ENCODE assay signal across 10 mouse cellular contexts in genomic region chr16:31883902-31884301, GRCm38 (mm10). TPM values are rescaled to one million over a fixed set of nuclear protein-coding genes. Genes with fewer than 3 reads are reported as not detected.
A peak's percentile ranks its signal among the peaks of the same experiment; 100 is the strongest.
DNase-seq lines count a peak whose midpoint lies in the region; ATAC-seq and TF ChIP-seq lines count a peak whose summit lies in the region.
"Had no signal": no experiment of that assay in that cellular context is flagged by ENCODE, and none has a peak within 500 bp of the region (broad histone marks: within the 10 kb centered on the region; RNA-seq: fewer than 3 reads in every experiment).

No protein-coding gene starts in this region.

- H3K4me2 ChIP-seq in kidney, postnatal 0 days (ENCODE audit: low read length): peak overlapping the region; percentile 11; the same call in 1 of the 2 replicates
- H3K4me2 ChIP-seq in hindbrain, embryonic 12.5 days (replicated peaks): 0 out of 2 replicates have a peak overlapping the region, but pooled peaks have one; percentile 15
- no peak overlapping the region for H3K4me2 ChIP-seq in midbrain, embryonic 15.5 days

- WGBS in kidney, postnatal 0 days: 15% methylated on average over 5 of the region's 6 CpGs
- WGBS in hindbrain, embryonic 12.5 days: 27% methylated on average over 6 of the region's 6 CpGs
- WGBS in midbrain, embryonic 15.5 days: 17% methylated on average over 6 of the region's 6 CpGs

- no peaks in the 10 kb centered on the region for H3K9me3 ChIP-seq in kidney, postnatal 0 days (replicated peaks; ENCODE audit: low read length)
- H3K9me3 ChIP-seq in hindbrain, embryonic 12.5 days (replicated peaks): no peaks in the 10 kb centered on the region
- no peaks in the 10 kb centered on the region for H3K9me3 ChIP-seq in midbrain, embryonic 15.5 days
- H3K9me3 ChIP-seq: G1E had no signal

- ATAC-seq in kidney, postnatal 0 days (replicated peaks; ENCODE audit: low FRiP score, low read depth): peak; percentile 51; the same call in 1 of the 2 replicates
- peak; percentile 44; the same call in 1 of the 2 replicates for ATAC-seq in hindbrain, embryonic 12.5 days (ENCODE audit: low FRiP score)
- ATAC-seq in midbrain, embryonic 15.5 days (replicated peaks): peak; percentile 57; the same call in 1 of the 2 replicates
- ATAC-seq in cerebellum, adult (ENCODE audit: insufficient number of reproducible peaks, low FRiP score, low TSS enrichment): no peak

- H3K27ac ChIP-seq in kidney, postnatal 0 days: no peak overlapping the region
- H3K27ac ChIP-seq in hindbrain, embryonic 12.5 days: no peak overlapping the region
- no peak overlapping the region for H3K27ac ChIP-seq in midbrain, embryonic 15.5 days

- no peaks in the 10 kb centered on the region for H3K27me3 ChIP-seq in kidney, postnatal 0 days (ENCODE audit: insufficient read depth, low read length)
- no peaks in the 10 kb centered on the region; the same call in 1 of the 2 replicates for H3K27me3 ChIP-seq in hindbrain, embryonic 12.5 days
- no peaks in the 10 kb centered on the region for H3K27me3 ChIP-seq in midbrain, embryonic 15.5 days (replicated peaks)

- no peak for TF ChIP-seq CTCF in kidney, postnatal 0 days (IDR thresholded peaks at IDR 0.05; ENCODE audit: low read depth)

- no peak for DNase-seq in kidney, postnatal 0 days (ENCODE audit: low spot score)
- DNase-seq in kidney, adult 9 months: no peak
- peak; percentile 43 for DNase-seq in embryo, embryonic 10.5 days (ENCODE audit: low spot score)
- DNase-seq in frontal cortex, adult 2 months (ENCODE audit: extremely low spot score in 1 of 2, low spot score in 1 of 2): no peak
- no peak for DNase-seq in T-cell, adult 2 months (ENCODE audit: low spot score)
- DNase-seq: lung, adult 18-20 months had no signal

- no peaks in the 10 kb centered on the region for H3K36me3 ChIP-seq in kidney, postnatal 0 days (ENCODE audit: insufficient read depth, low read length)
- H3K36me3 ChIP-seq in hindbrain, embryonic 12.5 days: no peaks in the 10 kb centered on the region
- H3K36me3 ChIP-seq in midbrain, embryonic 15.5 days (replicated peaks): no peaks in the 10 kb centered on the region
- H3K36me3 ChIP-seq: G1E had no signal

- peaks cover 11% of the 10 kb centered on the region for H3K4me1 ChIP-seq in kidney, postnatal 0 days (replicated peaks; ENCODE audit: insufficient read depth, low read length)
- H3K4me1 ChIP-seq in hindbrain, embryonic 12.5 days: peaks cover 20% of the 10 kb centered on the region
- peaks cover 5% of the 10 kb centered on the region; the same call in 1 of the 2 replicates for H3K4me1 ChIP-seq in midbrain, embryonic 15.5 days

- no peak overlapping the region for H3K9ac ChIP-seq in kidney, postnatal 0 days (ENCODE audit: low read depth, low read length)
- no peak overlapping the region for H3K9ac ChIP-seq in hindbrain, embryonic 12.5 days
- no peak overlapping the region for H3K9ac ChIP-seq in midbrain, embryonic 15.5 days

- no peak overlapping the region for H3K4me3 ChIP-seq in kidney, postnatal 0 days (replicated peaks; ENCODE audit: low read depth, low read length)
- H3K4me3 ChIP-seq in hindbrain, embryonic 12.5 days: no peak overlapping the region
- no peak overlapping the region for H3K4me3 ChIP-seq in midbrain, embryonic 15.5 days

RNA-seq across cellular contexts. Expression of gene Meltf, which starts 5.3 kb away (rescaled TPM):
- polyA plus RNA-seq in kidney, postnatal 0 days (2015; fragmentation: Nextera tagmentation; extraction: Ambion mirVana): 0.98 and 1.0 TPM in 2 replicates
- polyA plus RNA-seq in hindbrain, embryonic 12.5 days (2016; fragmentation: Nextera tagmentation; extraction: Ambion mirVana): 0.40 and 0.60 TPM in 2 replicates
- 0.12 and 0.33 TPM in 2 replicates for polyA plus RNA-seq in midbrain, embryonic 15.5 days (2015; fragmentation: Nextera tagmentation; extraction: Ambion mirVana)
- 0.48 and 0.62 TPM in 2 replicates for polyA plus RNA-seq in frontal cortex, adult 2 months (2012; rRNA removed)
- polyA plus RNA-seq: G1E had no signal

RNA-seq across cellular contexts. Expression of gene Pigz, which starts 49.7 kb away (rescaled TPM):
- 1.8 and 2.2 TPM in 2 replicates for polyA plus RNA-seq in kidney, postnatal 0 days (2015; fragmentation: Nextera tagmentation; extraction: Ambion mirVana)
- polyA plus RNA-seq in hindbrain, embryonic 12.5 days (2016; fragmentation: Nextera tagmentation; extraction: Ambion mirVana): 2.1 and 2.8 TPM in 2 replicates
- 2.8 and 3.4 TPM in 2 replicates for polyA plus RNA-seq in midbrain, embryonic 15.5 days (2015; fragmentation: Nextera tagmentation; extraction: Ambion mirVana)
- polyA plus RNA-seq in frontal cortex, adult 2 months (2012; rRNA removed): 8.8 and 11.6 TPM in 2 replicates
- polyA plus RNA-seq: G1E had no signal
